Comparison of ENCODE assay signal across 36 mouse cellular contexts in the genomic region with DNA sequence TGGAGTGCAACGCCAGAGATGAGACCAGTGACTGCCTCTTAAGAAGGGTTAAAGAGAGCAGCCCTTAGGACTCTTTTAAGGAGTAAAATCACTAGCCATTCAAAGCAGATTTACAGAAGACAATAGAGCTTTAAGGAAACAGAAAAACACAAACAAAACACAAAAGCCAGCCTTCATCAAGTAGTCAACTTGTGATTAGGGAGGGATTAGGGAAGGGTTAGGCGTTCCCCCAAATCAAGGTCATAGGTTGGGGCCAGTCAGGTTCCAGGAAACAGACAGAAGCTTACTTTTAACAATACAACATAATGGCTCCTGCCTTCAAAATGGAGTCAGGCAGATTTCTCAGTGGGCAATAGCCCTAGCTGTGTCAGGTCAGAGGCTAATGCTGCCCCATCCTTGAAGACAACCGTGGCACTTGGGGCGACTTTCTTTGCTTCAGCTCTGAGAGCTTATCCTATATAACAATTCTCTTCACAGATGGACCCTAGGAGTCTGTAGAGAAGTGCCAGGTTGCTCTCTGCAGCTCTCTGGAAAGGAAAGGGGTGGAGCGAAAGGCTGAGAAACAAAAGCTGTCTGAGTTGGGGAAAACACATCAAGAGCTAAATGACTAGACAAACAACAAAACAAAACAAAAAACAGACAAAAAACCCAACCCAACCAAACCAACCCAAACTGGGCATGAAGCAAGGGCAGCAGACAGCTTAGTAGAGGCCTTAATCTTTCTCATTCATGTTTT. TPM values are rescaled to one million over a fixed set of nuclear protein-coding genes. Genes with fewer than 3 reads are reported as not detected.
DNase-seq lines count a peak whose midpoint lies in the region; ATAC-seq and TF ChIP-seq lines count a peak whose summit lies in the region.
"Had no signal": no experiment of that assay in that cellular context is flagged by ENCODE, and none has a peak within 500 bp of the region (broad histone marks: within the 10 kb centered on the region; RNA-seq: fewer than 3 reads in every experiment).

No protein-coding gene starts in this region.

- peaks cover 20% of the 10 kb centered on the region for H3K4me1 ChIP-seq in midbrain, embryonic 10.5 days
- H3K4me1 ChIP-seq in midbrain, postnatal 0 days (ENCODE audit: insufficient read depth, low read length) = no peaks in the 10 kb centered on the region
- peaks cover 15 to 17% of the 10 kb centered on the region in 2 experiments for H3K4me1 ChIP-seq in ES-E14 (ENCODE audit: control insufficient read depth in 2 of 2, insufficient read depth in 2 of 2, low read length in 2 of 2, poor library complexity in 1 of 2)
- H3K4me1 ChIP-seq: embryonic facial prominence, embryonic 13.5 days; forebrain, embryonic 13.5 days; hindbrain, embryonic 10.5 days; hindbrain, embryonic 13.5 days; intestine, embryonic 15.5 days had no signal

- no peak overlapping the region for H3K4me2 ChIP-seq in midbrain, postnatal 0 days (ENCODE audit: low read depth, low read length, poor library complexity, severe bottlenecking)
- H3K4me2 ChIP-seq: embryonic facial prominence, embryonic 13.5 days; forebrain, embryonic 13.5 days; heart, embryonic 11.5 days; hindbrain, embryonic 13.5 days; intestine, embryonic 15.5 days had no signal

- no peaks in the 10 kb centered on the region for H3K27me3 ChIP-seq in midbrain, embryonic 10.5 days (ENCODE audit: low read depth, poor library complexity, severe bottlenecking)
- H3K27me3 ChIP-seq in midbrain, postnatal 0 days (ENCODE audit: insufficient read depth, low read length) = no peaks in the 10 kb centered on the region
- H3K27me3 ChIP-seq: CH12.LX; embryonic facial prominence, embryonic 13.5 days; forebrain, embryonic 13.5 days; hindbrain, embryonic 13.5 days; intestine, embryonic 15.5 days had no signal

- no peak for ATAC-seq in midbrain, postnatal 0 days (ENCODE audit: low FRiP score)
- ATAC-seq: activated CD4-positive, CD25-positive, alpha-beta regulatory T cell, adult 4 months; forebrain, embryonic 13.5 days; forebrain, embryonic 16.5 days; hindbrain, embryonic 16.5 days; intestine, embryonic 15.5 days had no signal

- no peak overlapping the region for H3K27ac ChIP-seq in midbrain, embryonic 10.5 days (replicated peaks)
- H3K27ac ChIP-seq in midbrain, postnatal 0 days (ENCODE audit: low read depth, low read length) = no peak overlapping the region
- peak overlapping the region; percentile 99 for H3K27ac ChIP-seq in ES-E14 (ENCODE audit: insufficient read depth, low read depth, low read length, poor library complexity, severe bottlenecking)
- H3K27ac ChIP-seq: embryonic facial prominence, embryonic 10.5 days; embryonic facial prominence, embryonic 13.5 days; forebrain, embryonic 13.5 days; hindbrain, embryonic 10.5 days; hindbrain, embryonic 13.5 days; intestine, embryonic 15.5 days had no signal

- in situ Hi-C loops in ES-E14 (cut with MboI; ENCODE audit: low sequenced_read_pairs in 2 of 2, unreplicated experiment in 2 of 2) = loop anchor here in 1 of 2 experiments (25.0 kb wide), 1 partner anchor 1875 kb away; no protein-coding TSS in a partner anchor

- 41% methylated on average over 5 of the region's 5 CpGs for WGBS in midbrain, embryonic 10.5 days
- WGBS in midbrain, postnatal 0 days = 44% methylated on average over 5 of the region's 5 CpGs

- no peak overlapping the region for H3K9ac ChIP-seq in midbrain, postnatal 0 days (replicated peaks; ENCODE audit: low read length, poor library complexity, severe bottlenecking)
- peak overlapping the region; percentile 70 for H3K9ac ChIP-seq in ES-E14 (ENCODE audit: insufficient read depth, low read depth, low read length, poor library complexity, severe bottlenecking)
- H3K9ac ChIP-seq: embryonic facial prominence, embryonic 13.5 days; forebrain, embryonic 13.5 days; hindbrain, embryonic 13.5 days; intestine, embryonic 15.5 days had no signal

- no peak for TF ChIP-seq CTCF in midbrain, postnatal 0 days (IDR thresholded peaks at IDR 0.05)

- H3K36me3 ChIP-seq in midbrain, embryonic 10.5 days = no peaks in the 10 kb centered on the region
- H3K36me3 ChIP-seq in midbrain, postnatal 0 days (ENCODE audit: insufficient read depth, low read length) = no peaks in the 10 kb centered on the region
- H3K36me3 ChIP-seq in ES-E14 (ENCODE audit: control insufficient read depth, insufficient read depth, low read length, poor library complexity, severe bottlenecking) = peaks cover 4% of the 10 kb centered on the region; the same call in 1 of the 2 replicates
- H3K36me3 ChIP-seq: embryonic facial prominence, embryonic 10.5 days; embryonic facial prominence, embryonic 13.5 days; hindbrain, embryonic 10.5 days; hindbrain, embryonic 13.5 days; intestine, embryonic 15.5 days had no signal

- no peaks in the 10 kb centered on the region for H3K9me3 ChIP-seq in midbrain, embryonic 10.5 days (replicated peaks)
- H3K9me3 ChIP-seq in midbrain, postnatal 0 days (ENCODE audit: low read length) = no peaks in the 10 kb centered on the region
- H3K9me3 ChIP-seq in ES-E14 (ENCODE audit: control insufficient read depth, insufficient read depth, low read depth, low read length) = no peaks in the 10 kb centered on the region
- H3K9me3 ChIP-seq: embryonic facial prominence, embryonic 10.5 days; embryonic facial prominence, embryonic 13.5 days; forebrain, embryonic 13.5 days; hindbrain, embryonic 10.5 days; hindbrain, embryonic 13.5 days; intestine, embryonic 15.5 days had no signal

- H3K4me3 ChIP-seq in midbrain, embryonic 10.5 days = no peak overlapping the region
- H3K4me3 ChIP-seq in midbrain, postnatal 0 days (ENCODE audit: low read depth, low read length) = no peak overlapping the region
- peak overlapping the region; percentile 60 to 62 for H3K4me3 ChIP-seq in ES-E14 (ENCODE audit: insufficient read depth in 1 of 2, low read depth in 1 of 2, low read length in 2 of 2, poor library complexity in 1 of 2, severe bottlenecking in 1 of 2)
- H3K4me3 ChIP-seq: embryonic facial prominence, embryonic 10.5 days; embryonic facial prominence, embryonic 13.5 days; erythroblast, embryonic 14.5 days; forebrain, embryonic 13.5 days; hindbrain, embryonic 10.5 days; hindbrain, embryonic 13.5 days; intestine, embryonic 15.5 days had no signal

- peak; percentile 13 for DNase-seq in midbrain, embryonic 10.5 days (ENCODE audit: low spot score)
- no peak for DNase-seq in midbrain, postnatal 0 days (ENCODE audit: low spot score)
- DNase-seq in ES-E14 (ENCODE audit: low read depth, low spot score) = peak; percentile 95
- peak; percentile 97 for DNase-seq in ZHBTc4 (ENCODE audit: low read depth, low spot score)
- no peak for DNase-seq in retina, postnatal 1 day
- DNase-seq in right cerebral cortex, postnatal 14 days = no peak
- DNase-seq: adrenal gland, adult 8-10 months; adrenal gland, postnatal 25 days; B cell, adult 2 months; cerebellum, adult 11-12 months; cerebellum, adult 8-10 months; cerebellum, postnatal 10 days; cerebellum, postnatal 36 days; embryo, embryonic 11 days; gastrocnemius, postnatal 10 days; gastrocnemius, postnatal 36 days; heart, postnatal 36 days; kidney, adult 11 months had no signal

TF ChIP-seq in ES-E14, 5 proteins besides CTCF, POLR2A, EP300 and RAD21:
- TF ChIP-seq MAFK (IDR thresholded peaks at IDR 0.05; ENCODE audit: insufficient read depth, low read depth, low read length) (no peak), HCFC1 (IDR thresholded peaks at IDR 0.05; ENCODE audit: borderline replicate concordance, insufficient read depth, low read length) (0 out of 2 replicates have a peak, but pooled peaks have one; percentile 7), ZNF384 (IDR thresholded peaks at IDR 0.05; ENCODE audit: low read depth, low read length) (no peak), CHD2 (IDR thresholded peaks at IDR 0.05; ENCODE audit: low read depth, low read length) (peak; percentile 82), ZC3H11A (IDR thresholded peaks at IDR 0.05; ENCODE audit: borderline replicate concordance, low read depth, low read length) (no peak)

RNA-seq across cellular contexts. Expression of gene Ranbp17, which starts 24.0 kb away (rescaled TPM):
- 12.3 and 12.7 TPM in 2 replicates for polyA plus RNA-seq in midbrain, embryonic 10.5 days (2016; fragmentation: Nextera tagmentation; extraction: Ambion mirVana)
- total RNA-seq in midbrain, postnatal 0 days (2014; rRNA removed) = 7.8 and 9.6 TPM in 2 replicates
- 4.7 and 5.0 TPM in 2 replicates for polyA plus RNA-seq in midbrain, postnatal 0 days (2015; fragmentation: Nextera tagmentation; extraction: Ambion mirVana)
- 42.2 and 42.4 TPM in 2 replicates for total RNA-seq in ES-E14 (2012; rRNA removed)
- total RNA-seq: CH12.LX, MEL had no signal

RNA-seq across cellular contexts. Expression of gene Gabrp, which starts 41.2 kb away (rescaled TPM):
- 0.86 and 3.3 TPM in 2 replicates for polyA plus RNA-seq in midbrain, embryonic 10.5 days (2016; fragmentation: Nextera tagmentation; extraction: Ambion mirVana)
- 0.16 and 0.19 TPM in 2 replicates for total RNA-seq in midbrain, postnatal 0 days (2014; rRNA removed)
- not detected in 2 replicates for polyA plus RNA-seq in midbrain, postnatal 0 days (2015; fragmentation: Nextera tagmentation; extraction: Ambion mirVana)
- total RNA-seq in ES-E14 (2012; rRNA removed) = 0.36 and 0.48 TPM in 2 replicates
- total RNA-seq: adrenal gland, adult 8-10 months; adrenal gland, postnatal 25 days; gastrocnemius, adult 18-20 months; gastrocnemius, postnatal 10 days; gastrocnemius, postnatal 36 days; granulocyte monocyte progenitor cell, adult 5-6 weeks; heart, postnatal 36 days; MEL had no signal
- polyA plus RNA-seq: activated CD4-positive, CD25-positive, alpha-beta regulatory T cell, adult 4 months; cortical plate, adult 2 months; erythroblast, embryonic 14.5 days; forebrain, embryonic 13.5 days; forebrain, embryonic 16.5 days; heart, embryonic 14.5 days; heart, postnatal 0 days; hindbrain, embryonic 13.5 days; hindbrain, embryonic 16.5 days had no signal

Comparison
In these comparisons a context has a peak if more than half of its experiments do, and no peak if none do; other contexts are left out.
1. DNase-seq: peak in midbrain, embryonic 10.5 days (single experiment), ES-E14 (single experiment) and ZHBTc4 (single experiment); none in midbrain, postnatal 0 days (single experiment), retina, postnatal 1 day (single experiment) and right cerebral cortex, postnatal 14 days (single experiment).
2. H3K4me3 ChIP-seq: peak in ES-E14 (2 of 2); none in midbrain, embryonic 10.5 days (single experiment) and midbrain, postnatal 0 days (single experiment).